Mouse (Mus musculus) cerebellum, adult (tissue): ENCODE results near the gene Arntl.

ENCODE experiments used
- ATAC-seq: cut with Nextera tagmentation; 2 replicates; pipeline ENCODE4 v1.9.2; 2017; ENCODE audit warnings: mild to moderate bottlenecking, moderate library complexity, mixed read lengths; ENCODE audit not compliant: insufficient number of reproducible peaks, low FRiP score, low TSS enrichment

Arntl gene

GRCm38 (mm10) chr7:113206644-113207470 lies at the start of gene Arntl:
TSS of gene Arntl (plus strand) at chr7:113207465.
- peak; percentile 98 for ATAC-seq

GRCm38 (mm10) chr7:113161077-113161698 lies 46.1 kb upstream of the Arntl start:
- ATAC-seq = no peak

- ATAC-seq = no peak
Observed at GRCm38 (mm10) chr7:113164719-113165118, 42.5 kb upstream of the Arntl start.

- no peak for ATAC-seq
Observed at GRCm38 (mm10) chr7:113167092-113167491, 40.2 kb upstream of the Arntl start.

- no peak for ATAC-seq
Observed at GRCm38 (mm10) chr7:113168609-113169008, 38.7 kb upstream of the Arntl start.

GRCm38 (mm10) chr7:113172425-113172824 lies 34.8 kb upstream of the Arntl start:
- no peak for ATAC-seq

- ATAC-seq = no peak
Observed at GRCm38 (mm10) chr7:113175481-113175880, 31.8 kb upstream of the Arntl start.

- no peak for ATAC-seq
Observed at GRCm38 (mm10) chr7:113178073-113178472, 29.2 kb upstream of the Arntl start.

- ATAC-seq = no peak
Observed at GRCm38 (mm10) chr7:113183787-113184186, 23.5 kb upstream of the Arntl start.

GRCm38 (mm10) chr7:113185056-113185455 lies 22.2 kb upstream of the Arntl start:
- no peak for ATAC-seq

GRCm38 (mm10) chr7:113186041-113186800 lies 21.0 kb upstream of the Arntl start:
- ATAC-seq = no peak

- ATAC-seq = no peak
Observed at GRCm38 (mm10) chr7:113188091-113188490, 19.2 kb upstream of the Arntl start.

GRCm38 (mm10) chr7:113188566-113188965 lies 18.7 kb upstream of the Arntl start:
- no peak for ATAC-seq

GRCm38 (mm10) chr7:113191787-113192186 lies 15.5 kb upstream of the Arntl start:
- ATAC-seq = no peak

GRCm38 (mm10) chr7:113192714-113193365 lies 14.4 kb upstream of the Arntl start:
- no peak for ATAC-seq

GRCm38 (mm10) chr7:113193872-113194271 lies 13.4 kb upstream of the Arntl start:
- ATAC-seq = no peak

- ATAC-seq = no peak
Observed at GRCm38 (mm10) chr7:113195271-113195670, 12.0 kb upstream of the Arntl start.

GRCm38 (mm10) chr7:113196171-113196570 lies 11.1 kb upstream of the Arntl start:
- ATAC-seq = no peak

GRCm38 (mm10) chr7:113197161-113197775 lies 10.0 kb upstream of the Arntl start:
- no peak for ATAC-seq

GRCm38 (mm10) chr7:113201584-113201983 lies 5.7 kb upstream of the Arntl start:
- no peak for ATAC-seq
